Mouse (Mus musculus): ENCODE data around the gene Clhc1.
A peak's percentile ranks its signal among the peaks of the same experiment; 100 is the strongest.
"Not testable (repeated sequence)": the region's sequence is repeated elsewhere in the genome, so short reads cannot be mapped to it uniquely, and the experiment has no call there.

Clhc1 gene

DNA sequence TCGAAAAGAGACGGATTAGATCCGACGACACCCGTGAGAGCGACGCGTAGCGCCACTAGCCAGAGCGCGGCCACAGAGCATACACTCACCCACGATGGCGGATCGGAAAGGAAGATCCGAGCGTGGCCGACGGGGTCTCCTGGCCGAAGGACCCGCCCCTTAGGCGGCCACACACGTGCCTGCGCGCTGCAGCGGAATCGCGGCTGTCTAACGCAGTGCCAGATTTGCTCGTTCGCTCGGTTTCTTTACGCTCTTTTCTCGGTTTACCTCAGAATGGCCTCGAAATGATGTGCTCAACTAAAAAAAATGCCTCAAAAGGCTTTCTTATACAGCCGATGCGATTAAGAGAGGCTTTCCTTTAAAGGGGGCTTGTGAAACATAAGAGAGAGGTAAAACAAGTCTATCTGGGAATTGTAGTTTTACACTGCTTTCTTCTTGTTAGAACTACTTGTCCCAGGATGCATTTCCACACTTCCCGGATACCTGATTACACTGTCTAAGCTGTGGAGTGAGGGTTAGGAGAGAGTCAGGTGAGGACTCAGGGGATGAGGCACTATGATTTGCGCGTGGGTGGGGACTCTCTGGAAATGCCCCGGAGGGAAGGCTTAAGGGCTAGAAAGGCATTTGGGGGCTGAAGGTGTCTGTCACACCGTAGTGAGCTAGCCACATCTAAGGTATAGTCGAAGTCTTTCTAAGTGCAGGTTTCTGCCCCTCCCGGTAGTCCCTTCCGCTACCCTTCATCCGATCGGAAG, at the start of gene Clhc1, which contains the start of gene Rps27a:
TSS of gene Clhc1 (plus strand) at position 199 of the 752 bp plus-strand sequence.
TSS of gene Rps27a (minus strand) at position 358 of the 752 bp plus-strand sequence.
- peak; percentile 94 for DNase-seq

DNA sequence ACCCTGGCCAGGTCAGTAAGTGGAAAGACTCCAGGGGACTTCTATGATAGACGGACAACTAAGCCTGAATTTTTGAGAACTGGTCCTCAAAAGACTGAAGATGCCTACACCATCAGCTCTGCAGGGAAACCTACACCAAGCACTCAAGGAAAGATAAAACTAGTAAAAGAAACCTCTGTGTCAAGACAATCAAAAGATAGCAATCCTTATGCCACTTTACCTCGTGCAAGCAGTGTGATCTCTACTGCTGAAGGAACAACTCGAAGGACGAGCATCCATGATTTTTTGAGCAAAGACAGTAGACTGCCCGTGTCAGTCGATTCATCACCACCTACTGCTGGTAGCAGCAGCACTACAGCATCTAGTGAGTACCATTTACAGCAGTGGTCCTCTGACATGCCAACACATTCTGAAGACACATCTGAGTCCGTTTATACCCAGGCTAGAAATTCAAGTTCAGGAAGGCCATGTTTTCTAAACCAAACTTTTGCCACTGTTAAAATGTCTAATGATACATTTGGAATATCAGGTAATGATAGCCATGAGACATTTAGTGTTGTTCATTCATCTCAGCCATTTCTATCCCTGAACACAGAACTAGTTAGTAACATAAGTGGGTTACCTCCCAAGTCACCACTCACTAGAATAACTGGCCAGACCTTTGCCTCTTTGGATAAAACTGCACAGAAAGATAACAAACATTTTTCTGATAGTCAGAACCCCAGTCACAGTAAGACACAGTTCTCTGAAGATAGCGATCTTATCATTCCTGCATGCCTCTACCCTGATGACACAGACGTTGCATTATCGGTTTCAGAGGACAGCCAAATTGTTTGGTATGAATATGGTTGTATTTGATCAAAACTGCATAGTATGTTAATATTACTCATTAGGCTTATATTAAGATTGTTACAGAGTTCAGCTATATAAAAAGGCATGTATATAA, 43.5 kb upstream of the Clhc1 start:
- no peak for DNase-seq

DNA sequence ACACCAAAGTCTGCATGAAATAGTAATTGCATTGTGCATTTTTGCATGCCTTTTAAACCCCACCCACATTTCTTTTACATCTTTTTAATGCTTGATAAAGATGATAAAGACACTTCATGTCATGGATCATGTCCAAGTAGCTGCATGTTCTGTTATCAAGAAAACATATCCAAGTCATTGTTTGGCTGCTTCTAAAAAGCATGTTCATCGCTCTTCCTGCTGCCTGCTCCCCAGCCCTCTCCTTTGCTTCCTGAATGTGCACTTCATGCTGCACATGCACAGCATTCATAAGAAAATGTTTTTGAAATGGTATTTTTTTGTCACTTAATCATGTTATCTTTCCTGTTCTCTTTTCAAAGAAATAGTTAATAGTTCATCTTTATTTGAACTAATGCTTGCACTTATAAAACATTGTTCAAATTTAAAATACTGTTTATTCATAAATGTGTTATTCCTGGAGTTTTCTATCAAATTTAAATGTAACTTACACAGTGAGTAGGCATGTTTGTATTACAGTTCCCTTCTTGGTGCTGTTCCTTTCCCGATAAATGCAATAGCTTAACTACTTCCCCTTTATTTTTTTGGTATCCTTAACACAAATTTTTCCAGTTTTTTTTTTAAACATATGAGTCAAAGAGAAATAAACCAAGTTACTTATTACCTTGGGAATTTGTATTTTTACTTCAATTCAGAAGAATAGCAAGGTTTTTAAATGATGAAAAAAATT, 42.7 kb upstream of the Clhc1 start:
- no peak for DNase-seq

DNA sequence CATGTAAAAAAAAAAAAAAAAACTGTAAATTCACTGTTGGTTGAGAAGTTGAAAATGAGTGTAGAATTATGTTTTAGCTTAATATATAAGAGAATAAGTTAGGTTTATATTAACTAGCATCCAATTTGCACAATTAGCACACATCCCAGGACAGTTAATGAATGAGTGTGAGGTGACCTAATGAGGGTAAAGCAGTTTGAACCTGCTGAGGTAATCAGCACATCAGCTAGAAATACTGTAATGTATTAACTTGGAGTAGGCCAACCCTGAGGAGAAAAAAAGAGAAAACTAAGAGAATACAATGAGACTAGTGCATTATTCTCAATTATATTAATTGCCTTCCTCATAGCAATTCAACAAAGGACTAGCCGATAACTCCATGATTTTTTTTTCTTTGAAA, 38.3 kb upstream of the Clhc1 start:
- DNase-seq: no peak

DNA sequence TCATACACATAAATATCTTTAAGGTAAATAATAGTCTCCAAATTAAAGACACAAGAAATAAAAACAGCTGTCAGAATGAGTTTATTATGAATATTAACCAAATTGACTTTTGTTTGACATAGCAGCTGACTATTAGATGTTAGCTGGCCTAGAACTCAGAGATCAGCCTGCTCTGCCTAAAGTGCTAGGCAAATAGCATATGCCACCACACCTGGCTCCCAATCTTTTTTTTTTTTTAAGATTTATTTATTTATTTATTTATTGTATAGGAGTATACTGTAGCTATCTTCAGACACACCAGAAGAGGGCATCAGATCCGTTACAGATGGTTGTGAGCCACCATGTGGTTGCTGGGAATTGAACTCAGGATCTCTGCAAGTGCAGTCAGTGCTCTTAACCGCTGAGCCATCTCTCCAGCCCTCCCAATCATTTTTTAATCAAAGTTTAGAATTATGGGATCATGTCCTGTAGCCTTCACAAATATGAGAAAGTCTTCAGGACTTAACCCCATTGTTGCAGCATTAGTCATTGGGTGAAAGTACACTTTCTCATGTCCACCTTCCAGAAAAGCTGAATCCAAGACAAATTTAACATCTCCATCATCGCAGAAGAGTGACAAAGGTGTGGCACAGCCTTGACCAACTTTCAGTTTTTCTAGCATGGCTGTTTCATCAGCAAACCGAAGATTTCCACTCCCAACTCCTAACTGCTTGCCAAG, 34.8 kb upstream of the Clhc1 start:
- no peak for DNase-seq

DNA sequence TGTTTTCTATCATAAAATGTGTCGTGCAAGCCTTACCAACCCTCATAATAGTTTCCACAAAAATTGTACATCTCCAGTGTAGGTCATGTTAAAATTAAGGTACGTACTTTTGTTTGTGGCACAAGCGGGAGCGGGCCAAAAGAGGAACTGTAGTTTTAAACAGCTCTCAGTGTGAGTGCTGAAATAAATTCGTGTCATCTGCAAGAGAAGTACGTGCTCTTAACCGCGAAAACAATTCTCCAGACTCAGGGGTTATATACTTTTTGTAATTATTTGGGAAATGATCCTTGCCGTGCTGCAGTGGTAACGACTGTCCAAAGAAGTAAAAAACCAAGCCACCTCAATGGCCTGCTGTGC, 33.4 kb upstream of the Clhc1 start:
- DNase-seq: peak; percentile 5

DNA sequence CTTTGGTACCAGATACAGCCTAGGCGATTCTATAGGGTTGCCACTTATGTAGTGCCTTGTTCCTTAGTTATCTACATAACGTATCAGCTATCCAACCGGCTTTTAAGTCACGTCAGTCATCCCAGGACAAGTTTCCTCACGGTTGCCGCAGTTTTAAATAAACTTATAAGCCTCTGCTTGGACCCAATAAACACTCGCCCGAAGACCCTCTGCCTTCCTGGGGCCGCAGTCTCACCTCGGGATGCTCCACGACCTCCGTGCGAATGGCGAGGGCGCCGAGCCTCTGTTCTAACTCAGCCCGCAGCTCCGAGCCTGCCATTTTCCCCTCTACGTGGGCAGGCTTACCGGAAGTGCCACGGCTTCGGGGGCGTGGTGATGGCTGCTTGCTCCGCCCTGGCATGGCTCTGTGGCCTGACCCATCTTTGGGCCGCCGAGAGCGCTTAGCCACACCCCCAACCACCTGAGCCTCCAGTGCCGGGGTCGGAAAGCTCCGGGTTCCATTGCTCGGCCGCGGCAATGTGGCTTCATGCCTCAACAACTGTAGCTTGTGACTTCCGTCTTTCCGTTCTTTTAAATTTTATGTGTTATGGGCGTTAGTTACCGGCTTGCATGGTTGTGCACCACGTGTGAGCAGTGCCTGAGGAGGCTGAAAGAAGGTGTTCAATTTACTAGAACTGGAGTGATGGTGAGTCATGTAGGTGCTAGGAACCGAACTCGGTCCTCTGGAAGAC, 32.9 kb upstream of the Clhc1 start, which contains the start of gene Prorsd1:
TSS of gene Prorsd1 (minus strand) at position 352 of the 731 bp plus-strand sequence.
- peak; percentile 94 for DNase-seq

DNA sequence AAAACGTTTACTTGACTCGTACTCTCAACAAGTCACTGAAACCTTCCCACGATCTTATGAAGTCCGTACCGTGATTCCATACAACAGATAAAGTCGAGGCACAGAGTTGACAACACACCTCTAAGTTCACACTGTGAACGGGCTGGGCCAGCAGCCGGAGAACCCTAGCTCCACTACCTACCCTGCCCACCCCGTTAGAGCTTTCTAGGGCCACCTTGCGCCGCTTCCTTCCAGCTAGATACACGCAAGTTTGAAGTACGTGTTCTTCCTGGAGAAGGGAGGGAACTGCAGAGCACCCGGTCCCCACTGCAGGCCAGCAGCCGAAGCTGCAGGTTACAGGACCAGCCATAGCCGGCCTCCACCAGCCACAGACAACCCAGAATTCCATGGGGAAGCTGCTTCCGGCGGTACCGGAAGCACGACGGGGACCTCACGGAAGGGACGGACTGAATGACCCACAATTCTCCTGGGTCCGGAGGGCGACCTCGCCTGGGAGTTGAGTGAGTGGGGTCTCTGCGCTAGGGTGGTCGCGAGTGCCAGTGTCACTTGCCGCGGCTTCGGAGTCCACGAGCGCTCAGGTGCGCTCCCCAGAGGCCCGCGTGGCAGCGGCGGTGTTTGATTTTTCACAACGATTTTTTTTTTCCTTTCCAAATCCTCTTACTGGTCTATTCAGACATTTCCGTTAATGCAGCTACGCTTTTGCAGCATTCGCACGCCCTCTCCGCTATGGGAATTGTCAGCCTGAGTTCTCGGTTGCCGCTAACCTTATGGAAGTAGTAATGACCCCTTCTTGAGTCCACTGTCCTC, 21.6 kb upstream of the Clhc1 start, which contains the start of gene Mtif2:
TSS of gene Mtif2 (plus strand) at position 421 of the 807 bp plus-strand sequence.
- peak; percentile 88 for DNase-seq

DNA sequence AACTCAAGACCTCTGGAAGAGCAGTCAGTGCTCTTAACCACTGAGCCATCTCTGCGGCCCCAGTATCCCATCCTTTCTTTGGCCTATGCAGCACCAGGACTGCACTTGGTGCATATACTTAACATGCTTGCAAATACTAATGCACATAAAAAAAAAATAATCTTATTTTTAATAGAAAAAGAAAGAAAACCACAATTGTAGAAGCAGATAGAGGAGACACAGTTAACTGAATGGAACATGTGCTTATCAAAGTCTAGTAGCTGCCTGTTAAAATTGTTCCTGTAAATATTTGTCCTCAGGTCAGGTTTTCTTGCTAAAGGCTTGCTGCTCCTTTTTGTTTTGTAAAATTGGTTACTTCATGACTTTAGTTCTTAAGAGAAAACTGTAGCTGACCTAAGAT, 9.5 kb upstream of the Clhc1 start:
- no peak for DNase-seq

DNA sequence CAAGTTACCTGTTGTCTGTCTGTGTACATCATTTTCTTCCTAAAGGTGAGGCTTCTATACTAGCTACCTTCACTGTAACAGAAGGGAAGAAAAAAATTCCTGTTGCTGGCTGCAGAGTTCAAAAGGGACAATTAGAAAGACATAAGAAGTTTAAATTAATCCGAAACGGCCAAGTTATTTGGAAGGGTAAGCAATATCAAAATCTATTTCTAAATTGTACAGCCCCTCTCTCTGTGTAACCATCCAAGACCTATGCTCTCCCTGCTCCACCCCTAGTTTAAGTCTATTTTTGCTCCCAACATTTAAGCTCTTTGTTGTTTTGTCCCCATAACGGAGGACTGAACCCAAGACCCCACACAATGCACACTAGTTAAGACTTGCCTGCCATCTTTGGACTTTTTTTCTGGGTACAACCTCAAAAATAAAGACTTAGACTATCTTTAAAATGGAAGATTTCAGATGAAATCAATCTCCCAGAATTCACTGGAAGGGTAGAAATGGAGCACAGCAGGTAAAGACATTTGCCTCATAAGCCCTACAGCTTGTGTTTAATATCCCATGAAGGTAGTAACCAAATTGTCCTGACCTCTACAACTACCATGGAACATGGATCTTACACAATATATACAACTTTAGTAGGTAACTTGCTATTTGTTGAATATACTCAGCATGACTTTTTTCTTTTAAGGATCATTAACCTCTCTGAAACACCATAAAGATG, 3.4 kb upstream of the Clhc1 start:
- DNase-seq: no peak

DNA sequence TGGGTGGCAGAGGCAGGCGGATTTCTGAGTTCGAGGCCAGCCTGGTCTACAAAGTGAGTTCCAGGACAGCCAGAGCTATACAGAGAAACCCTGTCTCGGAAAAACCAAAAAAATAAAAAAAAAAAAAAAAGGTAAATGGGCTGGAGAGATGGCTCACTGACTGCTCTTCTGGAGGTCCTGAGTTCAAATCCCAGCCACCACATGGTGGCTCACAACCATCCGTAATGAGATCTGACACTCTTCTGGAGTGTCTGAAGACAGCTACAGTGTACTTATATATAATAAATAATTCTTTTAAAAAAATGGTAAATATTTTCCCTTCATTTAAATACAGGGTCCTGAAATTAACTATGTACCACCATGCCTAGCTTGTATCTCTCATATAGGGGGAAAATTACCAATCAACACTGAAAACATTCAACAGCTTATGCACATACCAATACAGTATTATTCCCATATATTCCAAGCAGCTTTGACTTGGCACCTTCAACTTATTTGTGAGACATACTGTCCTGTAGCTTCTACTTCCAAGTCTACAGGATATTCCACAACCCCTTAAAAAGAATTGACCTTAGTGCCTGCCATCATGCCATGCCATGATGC, 2.5 kb upstream of the Clhc1 start:
- DNase-seq: not testable (repeated sequence)

DNA sequence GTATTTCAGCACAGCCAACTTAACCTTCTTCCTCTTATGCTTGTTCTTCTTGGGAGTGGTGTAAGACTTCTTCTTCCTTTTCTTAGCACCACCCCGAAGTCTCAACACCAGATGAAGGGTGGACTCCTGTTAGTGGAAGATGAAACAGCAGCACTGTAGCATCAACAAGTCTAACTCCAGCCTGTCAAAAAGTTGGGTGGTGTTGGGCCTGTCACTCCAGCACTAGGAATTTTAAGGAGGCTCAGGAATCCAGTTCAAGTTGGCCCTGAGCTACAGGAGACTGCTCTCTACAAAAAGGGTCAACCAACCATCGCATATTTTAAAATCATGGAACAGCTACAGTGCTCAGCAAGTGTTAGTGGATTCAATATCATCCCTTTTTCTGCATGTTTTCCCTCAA, 1.5 kb upstream of the Clhc1 start:
- DNase-seq: not testable (repeated sequence)

DNA sequence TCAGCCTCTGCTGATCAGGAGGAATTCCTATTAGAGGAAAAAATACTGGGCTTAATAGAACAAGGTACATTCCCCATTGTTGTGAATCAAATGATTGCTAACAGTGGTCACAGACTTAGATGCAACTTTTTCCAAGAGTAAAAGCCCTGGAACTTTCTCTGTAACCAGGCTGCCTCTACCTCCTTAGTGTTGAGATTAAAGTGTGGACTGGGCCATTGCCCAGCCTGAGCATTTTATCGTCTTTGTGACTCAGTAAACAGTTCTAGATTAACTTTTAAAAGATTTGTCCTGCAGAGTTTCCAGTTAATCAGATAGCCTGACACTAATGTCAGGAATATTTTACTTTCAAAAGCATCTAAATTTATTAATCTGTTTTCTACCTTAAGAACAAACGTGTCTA, 988 bp upstream of the Clhc1 start:
- DNase-seq: no peak

DNA sequence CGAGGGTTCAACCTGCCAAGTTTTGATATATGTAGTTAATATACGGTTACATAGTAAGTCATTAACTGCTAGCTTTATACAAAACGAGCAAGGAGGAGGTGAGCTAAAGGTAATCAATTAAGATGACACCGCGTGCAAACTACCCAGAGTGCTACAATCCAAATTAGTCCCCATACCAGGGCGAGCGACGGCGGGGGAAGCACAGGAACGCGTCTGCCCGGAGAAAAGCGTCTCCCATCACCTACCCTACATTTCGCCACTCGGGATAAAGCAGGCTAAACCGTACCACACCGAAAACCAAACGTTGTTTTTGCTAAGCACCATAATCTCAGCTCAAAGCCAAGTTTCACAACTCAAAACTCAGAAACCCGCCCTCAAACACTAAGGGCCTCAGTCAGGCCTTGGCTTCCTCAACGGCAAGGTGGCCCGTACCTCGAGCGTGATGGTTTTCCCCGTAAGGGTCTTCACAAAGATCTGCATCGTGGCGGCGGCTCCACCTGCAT, 450 bp upstream of the Clhc1 start:
- no peak for DNase-seq

DNA sequence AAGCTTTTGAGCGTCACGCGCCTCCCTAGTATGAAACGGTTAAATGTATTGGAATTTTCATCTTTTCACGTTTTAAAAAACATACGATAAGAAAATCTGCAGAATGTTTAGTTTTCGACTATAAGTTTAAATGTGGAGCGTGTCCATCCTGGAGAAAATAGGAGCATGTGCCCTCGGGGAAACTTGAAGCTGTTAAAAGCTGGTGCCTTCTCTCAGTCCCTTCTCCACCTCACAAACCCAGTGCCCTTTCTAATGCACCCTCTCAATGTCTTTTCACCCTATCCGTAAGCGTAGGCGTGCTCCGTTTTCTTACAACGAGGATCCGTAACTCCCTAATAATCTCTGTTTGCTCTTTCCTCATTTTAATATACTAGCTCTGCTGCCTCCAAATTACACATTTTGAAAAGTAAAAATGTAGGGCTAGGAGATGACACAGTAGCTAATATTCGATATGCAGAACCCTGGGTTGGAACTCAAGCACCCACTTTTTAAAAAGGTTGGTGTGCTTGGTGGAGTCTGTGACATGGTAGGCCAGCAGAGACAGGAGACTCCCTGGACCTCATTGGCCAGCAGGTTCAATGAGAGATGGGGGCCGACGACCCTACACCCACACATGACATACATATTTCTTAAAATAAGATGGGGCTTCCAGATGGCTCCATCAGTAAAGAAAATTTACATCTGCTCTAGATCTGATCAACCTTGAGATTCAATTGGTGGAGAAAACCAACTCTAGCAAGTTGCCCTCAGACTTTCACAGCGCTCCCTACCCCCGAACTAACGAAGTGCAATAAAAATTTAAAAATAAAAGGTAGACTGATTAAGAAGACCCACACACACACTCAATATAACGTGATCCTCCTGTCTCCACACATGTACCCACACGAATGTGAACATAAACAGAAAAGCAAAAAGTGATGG, 1.0 kb downstream of the Clhc1 start:
- no peak for DNase-seq

DNA sequence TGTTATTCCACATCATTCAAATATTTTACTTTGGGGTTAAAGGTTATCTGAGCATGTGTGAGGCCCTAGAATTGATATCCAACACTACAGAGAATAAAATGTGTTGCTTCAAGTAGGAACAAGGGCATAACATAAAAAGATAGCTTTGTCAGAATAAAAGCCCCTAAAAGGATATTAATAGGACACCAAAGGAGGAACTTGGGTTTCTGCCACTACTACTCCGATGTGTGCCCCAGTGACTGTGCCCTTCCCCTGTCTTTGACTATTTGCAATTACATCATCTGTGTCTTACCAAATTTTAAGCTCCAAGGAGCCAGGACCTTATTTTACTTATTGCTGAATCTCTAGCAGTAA, 1.7 kb downstream of the Clhc1 start:
- no peak for DNase-seq

DNA sequence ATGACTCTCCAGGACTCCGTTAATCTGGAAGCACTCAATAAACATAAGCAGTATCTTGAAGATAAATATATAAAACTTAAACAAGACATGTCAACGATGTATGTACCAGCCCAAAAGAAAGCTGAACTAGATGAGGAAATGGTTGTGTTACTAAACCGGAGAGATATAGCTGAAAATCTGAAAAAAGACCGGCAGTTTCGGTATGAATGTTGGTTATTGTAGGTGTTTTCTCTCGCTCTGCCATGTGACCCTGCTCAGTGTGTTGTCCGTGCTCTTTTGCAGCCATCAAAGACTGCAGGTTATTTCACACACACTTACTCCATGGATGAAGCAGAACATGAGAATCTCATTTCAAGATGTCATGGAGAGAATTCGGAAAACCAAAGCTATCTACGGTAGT, 12.7 kb downstream of the Clhc1 start:
- DNase-seq: no peak

DNA sequence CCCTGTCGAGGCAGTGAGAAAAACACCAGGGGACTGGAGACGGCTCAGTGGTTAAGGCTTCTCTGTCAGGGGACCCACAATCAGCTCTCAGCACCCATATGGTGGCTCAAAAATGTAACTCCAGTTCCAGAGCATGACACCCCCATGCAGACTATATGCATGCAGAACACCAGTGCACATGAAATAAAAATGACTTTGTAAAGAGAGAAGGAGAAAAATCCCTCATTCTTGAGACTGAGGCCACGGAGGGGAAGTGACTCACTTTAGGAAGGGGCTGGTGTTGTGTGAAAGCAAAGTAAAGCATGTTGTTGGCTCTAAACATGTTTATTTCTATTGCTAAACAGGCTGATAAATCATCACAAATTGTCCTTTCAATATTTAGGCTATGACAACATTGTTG, 13.2 kb downstream of the Clhc1 start:
- DNase-seq: no peak
